Mouse (Mus musculus): Measurements from ENCODE around the gene Nprl2. TPM values are rescaled to one million over a fixed set of nuclear protein-coding genes. Genes with fewer than 3 reads are reported as not detected.

The Nprl2 gene
- polyA plus RNA-seq, 1 experiment = 34.7 TPM

- no peaks in the 10 kb centered on the region for H3K36me3 ChIP-seq (ENCODE audit: control insufficient read depth, insufficient read depth, low read length)
- H3K4me1 ChIP-seq (ENCODE audit: control insufficient read depth, insufficient read depth, low read length) = peaks cover under 1% of the 10 kb centered on the region
- H3K27me3 ChIP-seq (ENCODE audit: control insufficient read depth, insufficient read depth, low read length) = no peaks in the 10 kb centered on the region
- no peak overlapping the region for H3K27ac ChIP-seq (ENCODE audit: control insufficient read depth, insufficient read depth, low read depth, low read length)
- TF ChIP-seq CTCF (IDR thresholded peaks at IDR 0.05; ENCODE audit: control insufficient read depth, insufficient read depth, insufficient replicate concordance, low read depth, low read length) (no peak), POLR2A (IDR thresholded peaks at IDR 0.05; ENCODE audit: control insufficient read depth, low read depth, low read length) (no peak)
- no peak overlapping the region for H3K4me3 ChIP-seq (ENCODE audit: control insufficient read depth, low read depth, low read length)
Observed at GRCm38 (mm10) chr9:107521190-107521589, 20.8 kb upstream of the Nprl2 start.

- H3K27me3 ChIP-seq (ENCODE audit: control insufficient read depth, insufficient read depth, low read length) = no peaks in the 10 kb centered on the region
- no peak overlapping the region for H3K4me3 ChIP-seq (ENCODE audit: control insufficient read depth, low read depth, low read length)
- H3K36me3 ChIP-seq (ENCODE audit: control insufficient read depth, insufficient read depth, low read length) = no peaks in the 10 kb centered on the region
- TF ChIP-seq POLR2A (IDR thresholded peaks at IDR 0.05; ENCODE audit: control insufficient read depth, low read depth, low read length) (no peak), CTCF (IDR thresholded peaks at IDR 0.05; ENCODE audit: control insufficient read depth, insufficient read depth, insufficient replicate concordance, low read depth, low read length) (no peak)
- H3K27ac ChIP-seq (ENCODE audit: control insufficient read depth, insufficient read depth, low read depth, low read length) = no peak overlapping the region
- H3K4me1 ChIP-seq (ENCODE audit: control insufficient read depth, insufficient read depth, low read length) = peaks cover 6% of the 10 kb centered on the region
Observed at GRCm38 (mm10) chr9:107521711-107522399, 20.2 kb upstream of the Nprl2 start.

- Histone ChIP-seq H3K27me3 (ENCODE audit: control insufficient read depth, insufficient read depth, low read length) (no peaks in the 10 kb centered on the region), H3K27ac (ENCODE audit: control insufficient read depth, insufficient read depth, low read depth, low read length) (no peak overlapping the region), H3K4me3 (ENCODE audit: control insufficient read depth, low read depth, low read length) (no peak overlapping the region), H3K36me3 (ENCODE audit: control insufficient read depth, insufficient read depth, low read length) (no peaks in the 10 kb centered on the region), H3K4me1 (ENCODE audit: control insufficient read depth, insufficient read depth, low read length) (peaks cover 8% of the 10 kb centered on the region)
- no peak for TF ChIP-seq CTCF (IDR thresholded peaks at IDR 0.05; ENCODE audit: control insufficient read depth, insufficient read depth, insufficient replicate concordance, low read depth, low read length)
- TF ChIP-seq POLR2A (IDR thresholded peaks at IDR 0.05; ENCODE audit: control insufficient read depth, low read depth, low read length) = no peak
Observed at GRCm38 (mm10) chr9:107522400-107522711, 19.7 kb upstream of the Nprl2 start.

- H3K4me3 ChIP-seq (ENCODE audit: control insufficient read depth, low read depth, low read length) = peak overlapping the region; percentile 74
- H3K4me1 ChIP-seq (ENCODE audit: control insufficient read depth, insufficient read depth, low read length) = peaks cover 8% of the 10 kb centered on the region
- no peaks in the 10 kb centered on the region for H3K27me3 ChIP-seq (ENCODE audit: control insufficient read depth, insufficient read depth, low read length)
- H3K27ac ChIP-seq (ENCODE audit: control insufficient read depth, insufficient read depth, low read depth, low read length) = no peak overlapping the region
- TF ChIP-seq POLR2A (IDR thresholded peaks at IDR 0.05; ENCODE audit: control insufficient read depth, low read depth, low read length) (no peak), CTCF (IDR thresholded peaks at IDR 0.05; ENCODE audit: control insufficient read depth, insufficient read depth, insufficient replicate concordance, low read depth, low read length) (no peak)
- H3K36me3 ChIP-seq (ENCODE audit: control insufficient read depth, insufficient read depth, low read length) = no peaks in the 10 kb centered on the region
Observed at GRCm38 (mm10) chr9:107526198-107527026, 15.6 kb upstream of the Nprl2 start.

- Histone ChIP-seq H3K4me1 (ENCODE audit: control insufficient read depth, insufficient read depth, low read length) (peaks cover 12% of the 10 kb centered on the region), H3K4me3 (ENCODE audit: control insufficient read depth, low read depth, low read length) (peak within 1 kb of the TSS; percentile 99), H3K27me3 (ENCODE audit: control insufficient read depth, insufficient read depth, low read length) (no peaks in the 10 kb centered on the region), H3K27ac (ENCODE audit: control insufficient read depth, insufficient read depth, low read depth, low read length) (peak within 1 kb of the TSS; percentile 99), H3K36me3 (ENCODE audit: control insufficient read depth, insufficient read depth, low read length) (no peaks in the 10 kb centered on the region; the same call in none of the 2 replicates)
- TF ChIP-seq POLR2A (IDR thresholded peaks at IDR 0.05; ENCODE audit: control insufficient read depth, low read depth, low read length) = peak; percentile 57
- TF ChIP-seq CTCF (IDR thresholded peaks at IDR 0.05; ENCODE audit: control insufficient read depth, insufficient read depth, insufficient replicate concordance, low read depth, low read length) = 0 out of 2 replicates have a peak, but pooled peaks have one; percentile 1
Observed at GRCm38 (mm10) chr9:107533791-107534407, 8.1 kb upstream of the Nprl2 start, which contains the start of gene Tmem115. Gene Tmem115 (plus strand): TSS chr9:107533945.

- peaks cover 12% of the 10 kb centered on the region for H3K4me1 ChIP-seq (ENCODE audit: control insufficient read depth, insufficient read depth, low read length)
- TF ChIP-seq CTCF (IDR thresholded peaks at IDR 0.05; ENCODE audit: control insufficient read depth, insufficient read depth, insufficient replicate concordance, low read depth, low read length) (0 out of 2 replicates have a peak, but pooled peaks have one; percentile 0), POLR2A (IDR thresholded peaks at IDR 0.05; ENCODE audit: control insufficient read depth, low read depth, low read length) (no peak)
- H3K27me3 ChIP-seq (ENCODE audit: control insufficient read depth, insufficient read depth, low read length) = no peaks in the 10 kb centered on the region
- H3K4me3 ChIP-seq (ENCODE audit: control insufficient read depth, low read depth, low read length) = peak overlapping the region; percentile 99
- H3K36me3 ChIP-seq (ENCODE audit: control insufficient read depth, insufficient read depth, low read length) = no peaks in the 10 kb centered on the region; the same call in none of the 2 replicates
- H3K27ac ChIP-seq (ENCODE audit: control insufficient read depth, insufficient read depth, low read depth, low read length) = peak overlapping the region; percentile 99
Observed at GRCm38 (mm10) chr9:107534408-107535202, 7.4 kb upstream of the Nprl2 start.
